Mouse (Mus musculus) heart, postnatal 14 days (tissue): ENCODE results near the gene Chsy1. TPM values are rescaled to one million over a fixed set of nuclear protein-coding genes. Genes with fewer than 3 reads are reported as not detected.

Experiments used
- DNase-seq, 2 experiments: peaks; one replicate each; pipeline ENCODE4 v3.0.0; 2021 to 2022
- intact Hi-C: fragments of 180-260 bp; cut with DNase I; formaldehyde crosslinking; loops from one replicate; pipeline ENCODE4 v1.15.1; 2025
- long read RNA-seq, 2 experiments: library from polyadenylated mRNA; stranded (forward); transcript quantifications; one replicate each; pipeline ENCODE4 v2.0.0; 2021
- total RNA-seq, 2 experiments: library from RNA; stranded (reverse); gene quantifications; 2 replicates each; pipeline ENCODE4 v1.2.3; 2021

The Chsy1 gene
- total RNA-seq: 10 to 100 TPM; 20.2 to 21.5 TPM
- long read RNA-seq, experiment 1, full-length matches to known transcripts: 11 of 19 reads
- long read RNA-seq, experiment 1, partial matches to known transcripts: 1 of 19 reads
- long read RNA-seq, experiment 1, other reads (novel, unspliced or antisense): 7 of 19 reads
- long read RNA-seq, experiment 2, full-length matches to known transcripts: 15 of 18 reads
- long read RNA-seq, experiment 2, partial matches to known transcripts: 0 of 18 reads
- long read RNA-seq, experiment 2, other reads (novel, unspliced or antisense): 3 of 18 reads

DNA sequence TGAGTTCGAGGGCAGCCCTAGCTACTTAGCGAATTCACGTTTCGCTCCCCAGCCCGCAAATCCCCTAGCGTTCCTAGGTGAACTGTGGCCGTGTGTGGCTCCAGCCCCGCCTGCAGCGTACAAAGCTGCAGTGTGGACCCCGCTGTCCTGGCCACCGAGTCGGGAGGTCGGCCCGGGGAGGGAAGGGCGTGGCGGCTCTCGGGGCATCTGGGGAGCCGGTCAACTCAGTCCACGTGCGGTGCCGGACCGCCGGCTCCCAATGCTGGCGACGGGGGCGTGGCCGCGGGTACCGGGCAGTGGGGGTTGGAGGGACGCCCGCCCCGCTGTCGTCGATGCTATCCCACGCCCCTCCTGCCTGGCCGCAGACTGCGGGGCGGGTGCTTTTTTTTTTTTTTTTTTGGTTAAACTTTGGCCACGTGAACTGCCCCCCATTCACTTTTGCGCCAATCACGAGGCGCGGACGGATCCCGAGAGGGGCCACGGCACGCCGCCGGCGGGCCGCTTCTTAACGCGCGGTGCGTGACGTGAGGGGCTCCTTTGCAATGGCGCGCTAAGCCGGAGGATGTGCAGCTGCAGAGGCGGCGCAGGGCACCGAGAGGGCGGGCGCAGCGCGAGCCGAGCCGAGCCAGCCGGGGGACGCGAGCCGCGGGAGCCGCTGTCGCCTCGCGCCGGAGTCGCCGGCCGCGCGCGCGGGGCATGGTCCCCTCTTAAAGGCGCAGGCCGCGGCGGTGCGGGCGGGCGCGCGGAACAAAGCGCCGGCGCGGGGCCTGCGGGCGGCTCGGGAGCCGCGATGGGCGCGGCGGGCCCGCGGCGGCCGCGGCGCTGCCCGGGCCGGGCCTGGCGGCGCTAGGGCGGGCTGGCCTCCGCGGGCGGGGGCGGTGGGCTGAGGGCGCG lies at the start of gene Chsy1:
TSS of gene Chsy1 (plus strand) at position 555 of the 894 bp plus-strand sequence.
- peak; percentile 92 for DNase-seq
- intact Hi-C loops: loop anchor here (5.0 kb wide), 1 partner anchor 88 kb away; no protein-coding TSS in a partner anchor

DNA sequence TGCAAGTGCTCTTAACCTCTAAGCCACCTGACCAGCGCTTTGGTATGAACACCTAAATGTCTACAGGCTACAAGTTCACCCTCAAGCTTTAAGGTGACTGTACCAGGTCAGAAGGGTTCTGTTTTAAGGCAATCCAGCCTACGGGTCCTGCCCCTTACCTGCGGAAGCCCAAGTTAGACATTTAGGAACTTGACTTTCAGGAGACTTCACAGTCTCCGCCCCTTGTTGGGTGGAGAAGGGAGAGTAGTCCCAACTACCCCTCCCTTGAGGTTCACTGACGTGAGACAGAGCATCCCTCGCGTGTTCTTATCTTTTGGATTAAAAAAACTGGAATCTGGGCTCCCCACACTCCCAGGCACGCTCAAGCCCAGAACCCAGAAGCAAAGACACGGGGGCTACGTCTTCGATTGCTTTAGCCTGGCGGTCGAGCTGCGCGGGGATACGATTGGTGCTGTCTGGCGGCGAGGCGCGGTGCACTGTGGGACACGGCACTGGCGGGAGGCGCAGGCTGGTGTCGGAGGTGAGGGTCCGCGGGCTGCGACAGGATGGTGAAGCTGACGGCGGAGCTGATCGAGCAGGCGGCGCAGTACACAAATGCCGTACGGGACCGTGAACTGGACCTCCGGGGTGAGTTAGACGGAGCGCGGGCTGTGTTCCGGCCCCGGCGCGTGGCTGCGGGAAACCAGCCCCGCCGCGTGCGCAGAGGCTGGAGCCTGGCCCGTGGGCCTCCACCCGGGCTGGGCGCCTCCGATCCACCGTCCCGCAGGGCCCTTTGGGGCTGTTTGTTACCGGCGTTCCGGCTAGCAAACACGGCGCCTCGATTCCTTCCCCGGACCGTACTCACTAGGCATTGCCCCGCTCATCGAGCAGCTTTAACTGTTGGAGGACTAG lies 49.0 kb upstream of the Chsy1 start:
- peak; percentile 88 to 91 for DNase-seq
- intact Hi-C loops: no loop called here

DNA sequence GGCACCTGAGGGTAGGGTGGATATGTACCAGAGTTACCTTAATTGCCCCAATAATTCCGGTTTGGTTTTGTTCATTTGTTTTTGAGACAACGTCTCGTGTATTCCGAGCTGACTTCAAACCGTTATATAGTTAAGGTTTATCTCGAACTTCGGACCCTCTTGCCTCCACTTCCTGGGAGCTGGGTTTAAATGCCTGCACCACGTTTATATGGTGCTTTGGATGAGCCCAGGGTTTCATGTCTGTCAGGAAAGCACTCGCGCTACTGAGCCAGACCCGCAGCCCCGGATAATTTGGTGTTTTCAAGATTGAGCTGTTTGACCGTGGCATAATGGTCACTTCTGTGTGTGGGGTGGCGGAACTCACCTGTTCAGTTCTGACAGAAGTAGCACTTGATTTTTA lies 48.3 kb upstream of the Chsy1 start:
- intact Hi-C loops: no loop called here
- no peak for DNase-seq

DNA sequence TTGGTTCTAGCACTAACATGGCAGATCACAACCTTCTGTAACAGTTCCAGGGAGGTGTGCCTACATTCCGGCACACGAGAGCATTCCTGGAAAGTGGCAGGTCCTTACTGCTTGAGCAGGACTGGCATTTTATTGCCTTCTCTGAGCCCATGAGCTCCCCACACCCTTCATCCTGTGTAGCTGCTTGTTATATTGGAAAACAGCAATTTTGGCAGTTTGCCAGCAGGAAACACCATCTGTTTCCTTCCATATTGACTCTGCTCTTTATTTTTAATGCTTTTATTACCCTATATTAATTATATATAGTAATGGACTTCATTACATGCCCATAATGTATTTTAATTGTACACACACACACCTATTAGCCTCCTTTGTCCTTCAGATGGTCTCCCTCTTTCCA lies 32.9 kb upstream of the Chsy1 start:
- DNase-seq: no peak
- intact Hi-C loops: no loop called here

DNA sequence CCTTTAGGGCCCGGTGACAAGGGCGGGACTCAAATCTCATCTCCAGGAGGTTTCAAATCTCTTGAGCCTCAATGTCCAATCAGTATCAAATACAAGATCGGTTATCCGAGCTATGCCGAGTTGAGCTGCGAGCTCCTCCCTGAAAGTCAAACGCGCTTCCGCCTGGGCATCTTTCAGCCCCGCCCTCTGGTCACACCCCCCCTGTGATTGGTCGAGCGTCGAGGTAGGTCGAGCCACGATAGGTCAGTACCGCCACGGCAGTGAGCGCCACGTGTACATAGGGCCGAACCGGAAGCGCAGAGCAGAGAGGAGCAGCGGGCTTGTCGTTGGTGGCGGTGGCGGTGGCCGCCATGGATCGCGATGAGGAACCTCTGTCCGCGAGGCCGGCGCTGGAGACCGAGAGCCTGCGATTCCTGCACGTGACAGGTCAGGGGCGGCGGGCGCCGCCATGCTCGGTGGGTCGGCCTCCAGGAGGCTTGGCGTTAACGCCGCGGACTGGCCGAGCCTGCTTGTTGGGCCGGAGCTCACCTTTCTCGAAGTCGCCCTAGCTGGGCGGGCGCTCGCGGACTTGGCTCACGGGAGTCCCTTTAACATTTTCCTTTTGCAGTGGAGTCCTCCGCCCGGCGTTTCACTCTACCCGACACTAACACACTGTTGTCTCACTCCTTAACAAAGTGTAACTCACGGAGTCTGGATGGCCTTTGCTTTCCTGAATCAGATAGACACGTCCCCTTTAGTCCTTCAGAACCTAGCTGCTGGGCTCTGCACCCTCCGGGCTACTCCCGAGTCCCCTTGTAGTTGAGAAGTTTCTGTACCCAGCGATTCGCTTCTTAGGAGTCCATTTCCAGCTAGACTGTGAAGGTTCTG lies 29.7 kb upstream of the Chsy1 start, which contains the start of gene Selenos:
TSS of gene Selenos (plus strand) at position 286 of the 867 bp plus-strand sequence.
- intact Hi-C loops: no loop called here
- DNase-seq: peak; percentile 92 to 94

DNA sequence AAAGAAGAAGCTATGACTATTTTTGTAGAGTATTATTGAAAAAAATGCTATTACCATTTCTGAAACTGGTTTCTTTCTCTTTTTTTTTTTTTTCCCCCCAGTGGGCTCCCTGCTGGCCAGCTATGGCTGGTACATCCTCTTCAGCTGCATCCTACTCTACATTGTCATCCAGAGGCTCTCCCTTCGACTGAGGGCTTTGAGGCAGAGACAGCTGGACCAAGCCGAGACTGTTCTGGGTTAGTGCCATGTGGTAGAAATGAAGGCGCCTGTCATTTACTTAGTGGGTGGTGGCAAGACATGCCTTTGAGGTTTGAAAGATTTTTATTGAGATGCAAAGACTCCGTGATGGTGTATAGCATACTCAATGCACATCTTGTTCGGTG lies 29.1 kb upstream of the Chsy1 start:
- intact Hi-C loops: no loop called here
- DNase-seq: no peak

DNA sequence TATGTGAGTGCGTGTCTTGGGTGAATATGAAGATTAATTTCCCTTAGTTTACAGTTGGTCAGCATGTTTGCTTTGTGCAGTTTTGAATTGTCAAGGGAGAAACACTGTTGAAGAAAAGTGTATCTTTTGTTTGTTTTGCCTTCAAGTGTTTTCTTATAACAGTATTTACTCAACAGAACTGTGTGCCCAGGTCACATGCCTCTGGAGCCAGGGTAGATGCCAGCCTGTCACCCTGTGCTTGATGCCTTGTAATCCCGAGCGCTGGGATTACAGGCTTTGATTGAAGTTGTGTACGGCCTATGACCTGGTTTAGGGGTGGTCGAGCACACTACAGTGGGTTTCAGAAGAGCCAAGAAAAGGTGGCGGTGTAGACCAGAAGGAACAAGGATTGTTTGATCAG lies 25.6 kb upstream of the Chsy1 start:
- intact Hi-C loops: no loop called here
- no peak for DNase-seq

DNA sequence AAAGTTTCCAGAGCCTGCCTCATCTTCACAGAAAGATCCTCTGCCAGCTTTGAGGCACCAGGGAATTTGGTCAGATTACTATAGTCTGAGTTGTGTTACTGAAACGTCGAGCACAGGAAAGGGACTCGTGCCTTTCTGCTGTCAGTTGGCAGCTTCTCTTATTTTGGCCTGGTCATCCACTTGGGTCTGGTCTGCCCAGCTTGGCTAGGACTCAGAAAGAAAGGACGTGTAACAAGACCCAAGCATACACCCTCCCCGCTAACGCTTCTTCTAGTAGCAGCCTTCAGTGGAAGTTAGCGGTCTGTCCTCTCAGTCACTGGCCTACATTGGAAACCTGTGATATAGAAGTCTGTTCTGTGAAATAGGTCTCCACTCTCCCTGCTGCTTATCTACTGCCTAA lies 24.8 kb upstream of the Chsy1 start:
- intact Hi-C loops: no loop called here
- no peak for DNase-seq

DNA sequence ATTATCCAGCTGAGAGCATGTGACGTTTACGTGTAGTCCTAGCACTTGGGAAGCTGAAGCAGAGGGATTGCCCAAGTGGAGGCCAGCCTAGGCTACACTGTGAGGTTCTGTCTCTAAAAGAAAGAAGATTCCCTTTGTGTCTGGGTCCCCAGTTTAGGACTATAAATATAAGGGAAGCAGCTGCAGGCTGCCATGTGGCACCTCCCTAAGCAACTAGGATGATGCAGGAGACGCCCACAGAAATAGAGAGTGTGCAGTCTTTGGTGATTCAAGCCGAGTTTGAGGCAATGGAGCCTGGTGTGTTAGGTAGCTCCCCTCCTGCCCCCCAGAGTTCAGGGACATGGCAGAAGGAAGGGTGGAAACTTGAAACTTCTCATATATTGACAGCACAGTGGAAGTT lies 21.7 kb upstream of the Chsy1 start:
- intact Hi-C loops: no loop called here
- DNase-seq: no peak

DNA sequence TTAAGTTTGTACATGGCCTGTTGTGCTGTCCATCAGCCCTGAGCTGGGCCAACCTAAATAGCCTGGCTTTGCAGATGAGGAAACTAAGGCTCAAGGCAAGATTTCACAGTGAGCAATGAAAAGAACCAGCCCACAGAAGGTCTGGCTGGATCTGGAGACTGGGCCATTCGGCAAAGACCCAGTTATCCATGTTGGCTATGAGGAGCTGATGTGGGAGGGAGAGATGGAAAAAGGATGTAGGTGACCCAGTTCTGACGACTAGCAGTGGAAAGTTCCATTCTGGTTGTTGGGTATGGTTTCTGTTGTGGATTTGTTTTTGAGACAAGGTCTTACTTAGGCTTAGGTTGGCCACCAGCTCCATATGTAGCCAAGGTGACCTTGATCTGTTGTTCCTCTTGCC lies 21.2 kb upstream of the Chsy1 start:
- intact Hi-C loops: no loop called here
- DNase-seq: no peak

DNA sequence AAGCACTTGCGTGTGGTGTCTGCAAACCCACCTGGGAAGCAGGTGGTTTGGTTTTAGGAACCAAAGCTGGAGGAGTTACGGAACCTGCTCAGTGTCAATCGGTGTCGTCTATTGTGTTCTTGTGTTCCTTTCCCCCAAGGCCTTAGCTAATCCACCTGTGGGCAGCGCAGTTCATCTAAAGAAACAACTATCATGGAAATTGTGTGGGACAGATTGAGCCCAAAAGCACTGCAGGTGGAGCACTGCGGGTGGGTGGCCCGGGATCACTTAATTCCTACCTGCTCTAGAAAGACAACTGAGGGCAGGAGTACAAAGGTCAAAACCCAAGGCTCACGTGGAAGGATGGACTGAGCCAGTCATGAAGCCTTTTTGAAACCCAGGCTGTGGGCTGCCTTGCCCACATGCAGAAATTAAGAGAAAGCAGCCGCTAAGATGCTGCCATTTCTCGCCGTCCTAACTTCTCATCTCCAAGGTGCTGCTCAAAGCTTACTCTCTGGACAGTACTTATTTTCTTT lies 18.6 kb upstream of the Chsy1 start:
- intact Hi-C loops: no loop called here
- DNase-seq: no peak

DNA sequence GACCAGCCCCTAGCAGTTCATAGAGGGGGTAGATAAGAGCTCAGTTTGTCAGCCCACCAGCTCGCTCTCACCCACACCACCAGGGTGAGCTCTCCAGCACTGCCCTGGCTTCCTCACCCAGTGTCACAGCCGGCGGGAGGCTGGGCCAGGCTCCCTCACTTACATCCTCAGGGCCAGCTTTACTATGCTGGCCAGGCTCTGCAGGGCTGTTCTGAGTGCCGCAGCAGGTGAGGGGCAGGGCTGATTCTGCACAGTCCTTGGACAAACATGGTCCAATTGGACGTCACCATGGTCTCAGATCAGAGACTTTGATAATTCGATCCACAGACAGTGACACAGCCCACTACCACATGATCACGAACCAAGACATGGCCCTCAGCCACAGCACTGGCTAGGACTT lies 17.8 kb upstream of the Chsy1 start:
- intact Hi-C loops: no loop called here
- no peak for DNase-seq

DNA sequence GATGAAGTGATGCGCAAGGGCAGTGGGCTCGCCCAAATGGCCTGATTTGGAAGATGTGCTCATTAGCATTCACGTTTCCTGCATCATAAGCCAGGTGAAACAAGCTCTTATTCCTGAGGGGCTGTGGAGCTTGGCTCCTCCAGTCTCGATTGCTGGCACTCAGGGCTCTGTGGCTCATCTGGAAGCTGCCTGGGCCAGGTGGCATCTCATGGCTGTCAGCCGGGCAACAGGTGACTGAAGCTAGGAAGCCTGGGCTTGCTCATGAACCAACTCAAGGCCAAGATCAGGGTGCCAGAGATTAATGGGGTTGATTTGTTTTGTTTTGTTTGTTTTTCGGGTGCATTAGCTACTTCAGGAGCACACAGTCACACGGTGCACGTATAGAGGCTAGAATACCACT lies 16.7 kb upstream of the Chsy1 start:
- no peak for DNase-seq
- intact Hi-C loops: no loop called here

DNA sequence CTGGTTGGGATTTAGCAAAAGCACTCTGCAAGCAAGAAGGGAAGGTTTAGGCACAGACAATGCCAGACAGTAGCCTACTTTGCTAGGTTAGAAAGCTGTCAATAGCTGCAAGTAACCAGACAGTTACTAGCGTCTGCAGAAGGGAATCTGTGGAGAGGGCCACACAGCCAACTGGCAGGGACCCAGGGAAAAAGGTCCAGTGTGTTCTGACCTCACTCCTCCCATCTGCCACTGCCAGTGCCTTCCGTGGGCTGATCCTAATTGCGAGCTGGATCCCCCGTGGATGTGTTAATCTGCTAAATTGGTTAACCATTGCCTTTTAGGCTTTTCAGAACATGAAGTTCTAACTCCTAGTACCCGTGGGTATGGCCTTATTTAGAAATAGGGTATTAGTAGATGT lies 15.2 kb upstream of the Chsy1 start:
- DNase-seq: peak; percentile 16 to 32

DNA sequence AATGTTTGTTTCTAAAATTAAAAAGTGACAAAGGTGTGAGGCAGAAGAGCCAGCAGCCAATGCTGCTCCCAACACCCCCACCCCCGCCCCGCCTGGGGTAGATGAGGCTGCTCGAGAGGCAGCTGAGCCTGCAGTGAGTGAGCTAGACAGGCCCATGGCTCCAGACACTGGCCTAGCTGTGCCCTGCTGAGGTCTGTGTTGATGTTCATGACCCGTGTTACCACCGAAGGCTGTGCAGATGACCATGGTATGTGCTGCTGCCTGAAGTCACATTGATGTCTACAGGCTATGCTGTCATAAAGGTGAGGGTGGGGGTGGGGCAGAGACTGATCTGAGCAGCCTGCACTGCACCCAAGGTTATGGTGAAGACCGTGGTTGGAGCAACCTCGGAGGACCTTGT lies 10.5 kb upstream of the Chsy1 start:
- DNase-seq: no peak
- intact Hi-C loops: no loop called here

More for the DNA sequence above, 15.2 kb upstream of the Chsy1 start:
- intact Hi-C loops: no loop called here

DNA sequence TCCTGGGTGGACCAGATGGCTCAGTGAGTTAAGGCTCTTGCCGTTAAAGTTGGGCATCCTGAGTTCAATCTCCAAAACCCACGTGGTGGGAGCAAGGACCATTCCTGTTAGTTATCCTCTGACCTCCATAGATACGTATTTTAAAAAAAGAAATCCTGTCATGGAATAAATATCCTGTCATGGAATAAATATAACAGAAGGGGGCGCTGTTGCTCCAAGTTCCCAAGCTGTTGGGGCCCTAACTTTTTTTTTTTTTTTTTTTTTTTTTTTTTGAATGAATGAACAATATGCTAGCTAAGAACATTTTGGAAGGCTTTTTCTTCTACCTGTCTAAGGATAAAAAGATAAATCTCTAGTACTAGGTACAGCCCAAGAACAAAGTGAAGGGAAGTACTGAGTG lies 7.4 kb upstream of the Chsy1 start:
- intact Hi-C loops: loop anchor here (1.0 to 5.0 kb wide), 4 partner anchors 148 to 560 kb away; no protein-coding TSS in a partner anchor

DNA sequence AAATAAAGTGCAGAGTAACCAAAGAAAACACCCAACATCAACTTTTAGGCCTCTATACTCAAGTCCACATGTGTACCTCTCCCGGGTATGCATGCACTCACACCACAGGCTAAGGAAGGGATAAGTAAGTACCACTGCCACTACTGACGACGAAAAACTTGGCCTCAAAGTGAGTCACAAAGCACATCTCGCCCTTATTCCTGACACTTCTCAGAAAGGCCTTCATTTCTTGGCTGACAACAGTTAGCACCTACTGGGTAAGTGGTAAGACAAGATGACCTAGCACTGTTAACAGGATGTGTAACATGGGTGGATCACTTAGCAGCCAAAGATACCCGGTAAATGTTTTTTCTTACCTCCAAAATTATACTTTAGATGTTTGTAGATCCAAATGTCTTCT lies 4.8 kb upstream of the Chsy1 start:
- DNase-seq: no peak
- intact Hi-C loops: loop anchor here (5.0 kb wide), 1 partner anchor 558 kb away; no protein-coding TSS in a partner anchor

More for the DNA sequence above, 7.4 kb upstream of the Chsy1 start:
- peak in 1 of 2 experiments; percentile 51 for DNase-seq

DNA sequence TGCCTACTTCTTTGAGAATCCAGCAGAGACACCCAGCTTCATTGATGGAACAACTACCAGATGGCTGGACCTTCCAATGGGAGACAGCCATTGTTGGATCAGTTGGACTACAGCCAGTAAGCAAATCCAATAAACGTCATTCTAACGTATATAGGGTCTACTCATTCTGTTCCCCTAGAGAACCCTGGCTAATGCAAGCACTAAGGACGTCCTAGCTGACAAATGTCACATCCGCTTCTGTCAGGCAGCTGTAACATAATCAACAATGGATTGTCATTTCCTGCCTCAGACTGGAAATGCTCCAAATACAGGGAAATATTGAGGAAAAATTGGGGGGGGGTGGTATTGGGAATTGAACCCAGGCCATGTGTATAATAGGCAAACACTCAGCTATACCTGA lies 3.5 kb upstream of the Chsy1 start:
- intact Hi-C loops: loop anchor here (5.0 kb wide), 1 partner anchor 92 kb away; no protein-coding TSS in a partner anchor
- DNase-seq: no peak

DNA sequence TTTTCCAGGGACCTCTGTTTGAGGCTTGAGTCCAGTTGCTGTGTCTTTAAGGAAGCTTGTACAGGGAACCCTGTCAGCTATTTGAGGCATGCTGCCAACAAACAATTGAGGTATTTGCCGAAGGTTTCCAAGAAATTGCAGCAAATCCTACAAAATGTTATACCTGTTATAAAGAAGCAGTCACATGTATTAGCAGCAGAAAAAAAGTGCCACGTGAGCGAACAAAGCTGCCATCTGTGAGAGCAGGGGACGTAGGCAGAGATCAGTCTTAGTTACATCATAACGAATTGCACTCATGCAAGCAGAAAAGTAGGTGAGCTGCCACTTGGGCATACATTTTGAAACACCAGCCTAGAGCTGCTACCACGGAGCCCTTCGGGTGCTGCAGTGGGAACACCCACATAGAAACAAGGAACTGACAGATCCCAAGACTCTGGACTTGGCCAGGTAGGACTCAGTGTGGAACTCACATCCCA lies 2.7 kb upstream of the Chsy1 start:
- intact Hi-C loops: loop anchor here (5.0 kb wide), 1 partner anchor 91 kb away; no protein-coding TSS in a partner anchor

More for the DNA sequence above, 2.7 kb upstream of the Chsy1 start:
- DNase-seq: no peak
